Mouse (Mus musculus): ENCODE measurements around the gene Brpf1. TPM values are rescaled to one million over a fixed set of nuclear protein-coding genes. Genes with fewer than 3 reads are reported as not detected.

Brpf1 gene
- polyA plus RNA-seq (2015; fragmentation: Nextera tagmentation; extraction: Ambion mirVana): 12.4 and 15.5 TPM in 2 replicates

DNA sequence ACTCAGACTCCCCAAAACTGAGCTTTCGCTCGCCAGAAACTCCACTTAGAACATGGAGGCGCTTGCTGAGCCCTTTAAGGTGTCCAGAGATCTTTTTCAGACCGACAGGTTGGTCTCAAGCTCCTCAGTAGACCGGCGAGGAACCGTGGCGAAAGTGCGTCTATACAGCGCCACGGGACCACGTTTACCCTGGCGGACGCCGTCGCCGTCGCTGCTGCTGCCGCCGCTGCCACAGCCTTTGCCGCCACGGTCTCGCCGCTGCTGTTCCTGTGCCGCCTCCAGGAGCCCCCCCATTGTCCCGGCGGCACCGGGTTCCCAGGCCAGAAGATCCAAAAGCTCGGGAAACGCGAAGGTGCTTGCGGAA, at the start of gene Brpf1:
Gene Brpf1, plus strand, starts transcription at position 152 of the 364 bp plus-strand sequence.
- peak within 1 kb of the TSS; percentile 83 for H3K4me3 ChIP-seq (ENCODE audit: low read length)
- H3K4me2 ChIP-seq (ENCODE audit: low read length): peak within 1 kb of the TSS; percentile 99
- H3K36me3 ChIP-seq (ENCODE audit: control insufficient read depth, insufficient read depth, low read length): no peaks in the 10 kb centered on the region
- peak within 1 kb of the TSS; percentile 99 for H3K27ac ChIP-seq (ENCODE audit: low read depth, low read length)
- no peaks in the 10 kb centered on the region for H3K27me3 ChIP-seq (replicated peaks; ENCODE audit: control insufficient read depth, insufficient read depth, low read length)
- WGBS: 0% methylated on average over 31 of the region's 32 CpGs
- H3K9ac ChIP-seq (ENCODE audit: low read depth, low read length): peak within 1 kb of the TSS; percentile 96
- H3K9me3 ChIP-seq (ENCODE audit: control insufficient read depth, low read length): no peaks in the 10 kb centered on the region
- peak; percentile 53 for ATAC-seq
- H3K4me1 ChIP-seq (ENCODE audit: control insufficient read depth, insufficient read depth, low read depth, low read length): peaks cover 18% of the 10 kb centered on the region

DNA sequence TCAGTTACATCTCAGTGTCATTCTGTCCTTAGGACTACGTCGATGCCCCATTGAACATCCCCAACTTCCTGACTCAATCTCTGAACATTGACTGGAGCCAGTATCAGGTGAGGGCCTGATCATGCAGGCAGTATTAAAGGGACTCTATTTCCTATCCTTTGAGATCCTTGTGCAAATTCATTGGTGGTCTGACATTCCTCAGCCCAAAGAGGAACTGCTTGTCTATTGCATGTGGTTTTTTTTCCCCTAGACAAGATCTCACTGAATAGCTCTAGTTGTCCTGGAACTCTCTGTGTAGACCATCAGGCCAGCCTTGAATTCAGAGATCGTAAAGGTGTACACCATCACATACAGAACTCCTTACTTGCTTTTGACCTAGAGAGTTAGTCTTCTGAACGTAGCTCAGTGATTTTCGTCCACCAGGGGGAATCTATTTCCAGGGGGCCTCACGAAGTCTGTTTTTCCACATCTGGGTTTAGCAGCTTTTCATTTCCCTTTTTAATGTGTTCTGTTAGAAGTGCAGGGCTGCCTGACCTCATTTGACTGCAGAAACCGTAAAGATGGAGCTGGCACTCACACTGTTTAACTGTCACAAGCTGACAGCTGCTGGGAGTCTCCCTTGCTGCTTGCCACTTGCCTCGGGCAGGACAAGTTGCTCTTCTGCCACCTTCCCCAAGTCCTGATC, 45.6 kb upstream of the Brpf1 start:
- Histone ChIP-seq H3K4me1 (ENCODE audit: control insufficient read depth, insufficient read depth, low read depth, low read length) (no peaks in the 10 kb centered on the region), H3K27me3 (replicated peaks; ENCODE audit: control insufficient read depth, insufficient read depth, low read length) (no peaks in the 10 kb centered on the region), H3K4me3 (ENCODE audit: low read length) (no peak overlapping the region), H3K4me2 (ENCODE audit: low read length) (no peak overlapping the region), H3K9ac (ENCODE audit: low read depth, low read length) (no peak overlapping the region), H3K27ac (ENCODE audit: low read depth, low read length) (no peak overlapping the region), H3K36me3 (ENCODE audit: control insufficient read depth, insufficient read depth, low read length) (peaks cover 33% of the 10 kb centered on the region), H3K9me3 (ENCODE audit: control insufficient read depth, low read length) (no peaks in the 10 kb centered on the region)
- ATAC-seq: no peak
- WGBS: 88% methylated on average over 8 of the region's 8 CpGs

DNA sequence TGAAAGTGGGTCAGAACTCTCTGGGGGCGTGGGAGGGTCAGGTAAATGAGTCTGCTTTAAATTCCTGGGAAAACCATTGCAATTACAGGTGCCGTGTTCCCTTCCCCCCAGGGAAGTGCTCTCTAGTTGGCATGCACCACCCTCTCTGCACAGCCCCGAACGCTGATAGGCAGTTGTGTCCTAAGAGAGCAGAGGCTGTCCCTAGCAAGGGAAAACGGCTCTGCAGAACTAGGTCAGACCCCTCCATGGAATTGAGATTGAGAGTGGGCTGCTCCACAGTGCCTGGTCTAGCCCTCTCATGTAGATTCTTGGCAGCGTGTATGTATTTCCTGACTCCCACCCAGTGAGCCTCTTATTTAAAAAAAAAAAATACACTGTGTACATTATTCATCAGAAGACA, 43.4 kb upstream of the Brpf1 start:
- Histone ChIP-seq H3K27me3 (replicated peaks; ENCODE audit: control insufficient read depth, insufficient read depth, low read length) (no peaks in the 10 kb centered on the region), H3K4me1 (ENCODE audit: control insufficient read depth, insufficient read depth, low read depth, low read length) (no peaks in the 10 kb centered on the region), H3K4me3 (ENCODE audit: low read length) (no peak overlapping the region), H3K9me3 (ENCODE audit: control insufficient read depth, low read length) (no peaks in the 10 kb centered on the region), H3K27ac (ENCODE audit: low read depth, low read length) (no peak overlapping the region), H3K9ac (ENCODE audit: low read depth, low read length) (no peak overlapping the region), H3K36me3 (ENCODE audit: control insufficient read depth, insufficient read depth, low read length) (peaks cover 38% of the 10 kb centered on the region), H3K4me2 (ENCODE audit: low read length) (no peak overlapping the region)
- 85% methylated on average over 6 of the region's 6 CpGs for WGBS
- peak; percentile 92 for ATAC-seq

DNA sequence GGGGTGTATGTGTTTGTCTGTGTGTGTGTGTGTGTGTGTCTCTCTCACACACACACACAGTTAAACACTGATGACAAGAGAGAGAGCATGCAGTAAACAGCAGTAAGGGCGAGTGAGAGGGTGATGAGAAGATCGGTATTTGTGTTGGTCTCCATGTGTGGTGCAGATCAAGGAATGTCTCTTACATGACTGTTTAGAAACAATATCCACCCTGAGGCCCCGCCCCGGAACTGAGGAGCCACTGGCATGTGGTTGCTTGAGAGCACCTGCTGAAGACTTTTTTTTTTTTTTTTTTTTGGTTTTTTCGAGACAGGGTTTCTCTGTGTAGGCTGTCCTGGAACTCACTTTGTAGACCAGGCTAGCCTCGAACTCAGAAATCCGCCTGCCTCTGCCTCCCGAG, 42.5 kb upstream of the Brpf1 start:
- Histone ChIP-seq H3K36me3 (ENCODE audit: control insufficient read depth, insufficient read depth, low read length) (peaks cover 44% of the 10 kb centered on the region), H3K27me3 (replicated peaks; ENCODE audit: control insufficient read depth, insufficient read depth, low read length) (no peaks in the 10 kb centered on the region), H3K27ac (ENCODE audit: low read depth, low read length) (no peak overlapping the region), H3K9ac (ENCODE audit: low read depth, low read length) (no peak overlapping the region), H3K4me1 (ENCODE audit: control insufficient read depth, insufficient read depth, low read depth, low read length) (no peaks in the 10 kb centered on the region), H3K4me2 (ENCODE audit: low read length) (no peak overlapping the region), H3K4me3 (ENCODE audit: low read length) (no peak overlapping the region), H3K9me3 (ENCODE audit: control insufficient read depth, low read length) (no peaks in the 10 kb centered on the region)
- no peak for ATAC-seq
- 97% methylated on average over 8 of the region's 8 CpGs for WGBS

DNA sequence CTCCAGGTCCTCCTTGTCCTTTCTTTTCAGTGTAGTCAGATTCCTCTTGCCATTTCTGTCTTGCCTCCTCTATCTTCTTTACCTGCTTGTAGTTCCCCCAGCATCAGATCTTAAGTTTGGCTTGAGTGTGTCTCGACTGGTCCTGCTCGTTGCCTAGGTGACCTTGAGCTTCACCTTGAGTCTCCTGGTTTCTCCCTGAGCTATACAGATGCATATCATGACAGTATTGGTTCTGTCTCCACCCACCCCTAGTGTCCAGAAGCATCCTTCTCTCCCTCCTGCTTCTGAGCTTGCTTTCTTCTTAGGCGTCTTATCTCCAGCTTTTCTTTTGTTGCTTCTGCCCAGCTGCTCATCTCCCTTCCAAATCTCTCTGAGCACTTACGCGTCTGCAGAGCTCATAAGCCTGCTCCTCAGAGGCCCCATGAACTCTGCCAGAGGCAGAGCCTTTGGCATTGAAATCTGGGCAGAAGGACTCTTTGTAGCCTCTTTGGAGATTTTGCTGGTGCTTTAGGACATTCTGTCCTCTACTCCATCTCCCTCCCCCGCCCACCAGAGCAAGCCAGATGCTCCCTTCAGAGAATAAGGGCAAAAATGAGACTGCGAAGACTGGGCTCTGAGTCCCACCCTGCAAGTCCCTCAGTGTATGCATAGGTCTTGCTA, 39.8 kb upstream of the Brpf1 start:
- Histone ChIP-seq H3K9me3 (ENCODE audit: control insufficient read depth, low read length) (no peaks in the 10 kb centered on the region), H3K4me2 (ENCODE audit: low read length) (no peak overlapping the region), H3K27ac (ENCODE audit: low read depth, low read length) (no peak overlapping the region), H3K27me3 (replicated peaks; ENCODE audit: control insufficient read depth, insufficient read depth, low read length) (no peaks in the 10 kb centered on the region), H3K4me3 (ENCODE audit: low read length) (no peak overlapping the region), H3K4me1 (ENCODE audit: control insufficient read depth, insufficient read depth, low read depth, low read length) (no peaks in the 10 kb centered on the region), H3K9ac (ENCODE audit: low read depth, low read length) (no peak overlapping the region), H3K36me3 (ENCODE audit: control insufficient read depth, insufficient read depth, low read length) (peaks cover 52% of the 10 kb centered on the region)
- WGBS: 90% methylated on average over 7 of the region's 7 CpGs
- ATAC-seq: no peak

DNA sequence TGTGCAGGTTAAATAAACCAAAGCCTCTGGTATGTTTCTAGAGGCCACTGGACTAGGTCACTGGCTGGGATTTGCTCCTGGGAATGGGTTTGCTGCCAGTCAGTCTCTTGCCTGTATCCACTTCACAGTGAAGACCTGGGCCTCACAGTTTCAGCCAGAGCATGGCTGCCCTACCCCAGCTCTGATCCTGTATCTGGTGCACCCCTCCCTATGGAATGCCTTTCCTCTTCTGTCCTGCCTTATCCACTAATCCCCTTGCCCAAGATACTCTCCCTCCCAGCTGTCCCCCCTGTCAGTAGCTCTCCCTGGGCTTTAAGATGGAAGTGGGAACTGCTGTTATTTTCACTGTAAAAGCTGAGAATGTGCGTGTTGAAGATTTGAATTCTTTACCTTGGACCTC, 38.9 kb upstream of the Brpf1 start:
- H3K36me3 ChIP-seq (ENCODE audit: control insufficient read depth, insufficient read depth, low read length): peaks cover 53% of the 10 kb centered on the region
- no peak overlapping the region for H3K9ac ChIP-seq (ENCODE audit: low read depth, low read length)
- H3K4me2 ChIP-seq (ENCODE audit: low read length): no peak overlapping the region
- H3K27me3 ChIP-seq (replicated peaks; ENCODE audit: control insufficient read depth, insufficient read depth, low read length): no peaks in the 10 kb centered on the region
- H3K4me1 ChIP-seq (ENCODE audit: control insufficient read depth, insufficient read depth, low read depth, low read length): no peaks in the 10 kb centered on the region
- 96% methylated on average over 1 of the region's 1 CpGs for WGBS
- H3K27ac ChIP-seq (ENCODE audit: low read depth, low read length): no peak overlapping the region
- no peak overlapping the region for H3K4me3 ChIP-seq (ENCODE audit: low read length)
- H3K9me3 ChIP-seq (ENCODE audit: control insufficient read depth, low read length): no peaks in the 10 kb centered on the region
- ATAC-seq: no peak

DNA sequence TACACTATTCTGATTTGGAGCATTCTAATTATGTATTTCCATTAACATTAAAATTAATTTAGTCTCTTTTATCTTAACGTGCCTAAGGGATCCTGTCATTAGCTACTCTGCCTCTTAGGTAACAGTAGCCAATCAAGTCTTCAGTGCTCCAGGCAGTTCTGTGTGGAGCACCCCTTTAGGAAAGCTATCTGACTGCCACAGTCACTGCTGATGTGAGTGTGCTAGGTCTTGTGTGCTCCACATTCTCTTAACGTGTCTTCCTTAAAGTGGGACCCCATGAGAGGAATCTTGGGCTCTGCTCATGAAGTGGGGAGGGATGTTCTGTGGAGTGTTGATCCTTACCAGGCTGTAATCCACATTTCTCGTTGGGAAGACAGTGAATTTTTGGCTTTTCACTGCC, 34.6 kb upstream of the Brpf1 start:
- H3K4me2 ChIP-seq (ENCODE audit: low read length): no peak overlapping the region
- no peak overlapping the region; the same call in 1 of the 2 replicates for H3K27ac ChIP-seq (ENCODE audit: low read depth, low read length)
- no peak overlapping the region for H3K4me3 ChIP-seq (ENCODE audit: low read length)
- H3K36me3 ChIP-seq (ENCODE audit: control insufficient read depth, insufficient read depth, low read length): peaks cover 44% of the 10 kb centered on the region
- no peaks in the 10 kb centered on the region for H3K4me1 ChIP-seq (ENCODE audit: control insufficient read depth, insufficient read depth, low read depth, low read length)
- no peaks in the 10 kb centered on the region for H3K27me3 ChIP-seq (replicated peaks; ENCODE audit: control insufficient read depth, insufficient read depth, low read length)
- 85% methylated on average over 3 of the region's 3 CpGs for WGBS
- no peaks in the 10 kb centered on the region for H3K9me3 ChIP-seq (ENCODE audit: control insufficient read depth, low read length)
- H3K9ac ChIP-seq (ENCODE audit: low read depth, low read length): no peak overlapping the region
- ATAC-seq: peak; percentile 68; the same call in 1 of the 2 replicates

DNA sequence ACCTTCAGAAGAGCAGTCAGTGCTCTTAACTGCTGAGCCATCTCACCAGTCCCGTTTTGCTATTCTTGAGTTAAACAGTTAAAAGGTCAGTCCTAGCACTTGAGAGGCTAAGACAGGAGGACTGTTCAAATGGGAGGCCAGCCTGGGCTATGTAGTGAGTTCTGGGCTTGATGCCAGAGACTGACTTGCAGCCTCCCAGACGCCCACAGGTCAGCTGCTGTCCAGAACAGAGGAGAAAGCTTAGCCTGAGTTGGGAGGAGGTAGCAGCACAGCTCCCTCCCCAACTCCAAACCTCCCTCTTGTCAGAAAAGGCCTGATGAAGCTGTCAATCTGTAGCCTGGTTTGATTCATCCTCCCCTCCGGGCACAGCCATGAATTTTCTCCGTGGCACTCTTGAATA, 30.1 kb upstream of the Brpf1 start:
- ATAC-seq: no peak
- Histone ChIP-seq H3K9ac (ENCODE audit: low read depth, low read length) (no peak overlapping the region), H3K4me2 (ENCODE audit: low read length) (no peak overlapping the region), H3K9me3 (ENCODE audit: control insufficient read depth, low read length) (no peaks in the 10 kb centered on the region), H3K27me3 (replicated peaks; ENCODE audit: control insufficient read depth, insufficient read depth, low read length) (peaks cover 4% of the 10 kb centered on the region; the same call in 1 of the 2 replicates), H3K4me3 (ENCODE audit: low read length) (no peak overlapping the region), H3K27ac (ENCODE audit: low read depth, low read length) (no peak overlapping the region), H3K36me3 (ENCODE audit: control insufficient read depth, insufficient read depth, low read length) (peaks cover 30% of the 10 kb centered on the region), H3K4me1 (ENCODE audit: control insufficient read depth, insufficient read depth, low read depth, low read length) (peaks cover under 1% of the 10 kb centered on the region)
- 70% methylated on average over 3 of the region's 4 CpGs for WGBS

DNA sequence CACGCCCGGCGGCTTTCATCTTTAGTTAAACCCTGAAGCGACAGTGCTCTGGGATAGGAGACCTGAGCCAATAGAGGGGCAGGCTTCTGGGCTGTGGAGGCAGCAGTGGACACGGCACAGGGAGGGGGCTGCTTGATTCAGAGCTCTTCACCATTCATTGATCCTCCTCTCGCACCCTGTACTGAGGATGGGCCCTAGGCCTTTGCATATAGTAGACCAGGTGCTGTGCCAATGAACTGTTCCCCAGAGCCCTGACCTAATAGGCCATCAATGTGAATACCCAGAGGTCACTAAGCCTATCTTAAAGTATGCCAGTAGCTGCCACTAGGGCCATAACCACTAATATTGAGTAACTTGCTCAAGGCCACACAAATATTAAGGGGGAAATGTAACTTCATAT, 25.3 kb upstream of the Brpf1 start:
- Histone ChIP-seq H3K4me3 (ENCODE audit: low read length) (peak overlapping the region; percentile 44), H3K9me3 (ENCODE audit: control insufficient read depth, low read length) (no peaks in the 10 kb centered on the region), H3K9ac (ENCODE audit: low read depth, low read length) (no peak overlapping the region; the same call in 1 of the 2 replicates), H3K4me1 (ENCODE audit: control insufficient read depth, insufficient read depth, low read depth, low read length) (peaks cover 13% of the 10 kb centered on the region), H3K27me3 (replicated peaks; ENCODE audit: control insufficient read depth, insufficient read depth, low read length) (peaks cover 15% of the 10 kb centered on the region), H3K4me2 (ENCODE audit: low read length) (peak overlapping the region; percentile 70), H3K27ac (ENCODE audit: low read depth, low read length) (no peak overlapping the region), H3K36me3 (ENCODE audit: control insufficient read depth, insufficient read depth, low read length) (peaks cover 17% of the 10 kb centered on the region)
- WGBS: 55% methylated on average over 6 of the region's 6 CpGs
- ATAC-seq: peak; percentile 53

All from hindbrain, embryonic 16.5 days (tissue).